Mouse (Mus musculus) spleen, adult 12 weeks (tissue): ENCODE measurements at regions not wholly inside any gene's neighbourhood (a gene's known extent, or its start where the extent isn't known, plus 50 kb on each side); places are given as distances from the start of the nearest gene placed in this dataset.

Source experiments
- DNase-seq: peaks from one replicate; pipeline ENCODE4 v3.0.0; 2022; ENCODE audit warnings: low spot score

- no peak for DNase-seq
These were observed 419.5 kb upstream of the Kdm8 start for GRCm38 (mm10) chr7:125024944-125025343.

GRCm38 (mm10) chr7:125033778-125034177, 410.7 kb upstream of the Kdm8 start:
- DNase-seq = no peak

GRCm38 (mm10) chr7:125034196-125034595, 410.3 kb upstream of the Kdm8 start:
- no peak for DNase-seq

- no peak for DNase-seq
These were observed 408.1 kb upstream of the Kdm8 start for GRCm38 (mm10) chr7:125036098-125036991.

- no peak for DNase-seq
These were observed 405.6 kb upstream of the Kdm8 start for GRCm38 (mm10) chr7:125038840-125039239.

GRCm38 (mm10) chr7:125055951-125056625, 388.4 kb upstream of the Kdm8 start:
- no peak for DNase-seq

- no peak for DNase-seq
These were observed 342.0 kb upstream of the Kdm8 start for GRCm38 (mm10) chr7:125102464-125102863.

- no peak for DNase-seq
These were observed 340.5 kb upstream of the Kdm8 start for GRCm38 (mm10) chr7:125104011-125104410.

- no peak for DNase-seq
These were observed 331.6 kb upstream of the Kdm8 start for GRCm38 (mm10) chr7:125112820-125113273.

- DNase-seq = no peak
These were observed 329.0 kb upstream of the Kdm8 start for GRCm38 (mm10) chr7:125115322-125115996.

GRCm38 (mm10) chr7:125117173-125117572, 327.3 kb upstream of the Kdm8 start:
- DNase-seq = no peak

GRCm38 (mm10) chr7:125129187-125129586, 315.3 kb upstream of the Kdm8 start:
- DNase-seq = no peak

- no peak for DNase-seq
These were observed 312.5 kb upstream of the Kdm8 start for GRCm38 (mm10) chr7:125131968-125132367.

- DNase-seq = no peak
These were observed 305.9 kb upstream of the Kdm8 start for GRCm38 (mm10) chr7:125138607-125139006.

- no peak for DNase-seq
These were observed 305.3 kb upstream of the Kdm8 start for GRCm38 (mm10) chr7:125139196-125139595.

GRCm38 (mm10) chr7:125140854-125141253, 303.6 kb upstream of the Kdm8 start:
- no peak for DNase-seq

- no peak for DNase-seq
These were observed 302.6 kb upstream of the Kdm8 start for GRCm38 (mm10) chr7:125141864-125142263.

- no peak for DNase-seq
These were observed 298.5 kb upstream of the Kdm8 start for GRCm38 (mm10) chr7:125146025-125146424.

- no peak for DNase-seq
These were observed 295.3 kb upstream of the Kdm8 start for GRCm38 (mm10) chr7:125149151-125149550.

- no peak for DNase-seq
These were observed 294.7 kb upstream of the Kdm8 start for GRCm38 (mm10) chr7:125149740-125150139.

- DNase-seq = no peak
These were observed 292.2 kb upstream of the Kdm8 start for GRCm38 (mm10) chr7:125152281-125152680.

- DNase-seq = no peak
These were observed 289.2 kb upstream of the Kdm8 start for GRCm38 (mm10) chr7:125155291-125155690.
